Mouse (Mus musculus): Measurements from ENCODE around the gene Spaca6. TPM values are rescaled to one million over a fixed set of nuclear protein-coding genes. Genes with fewer than 3 reads are reported as not detected.

Gene Spaca6
- polyA plus RNA-seq (2012; fragmentation: generic; extraction: Trizol) = 11.2 TPM
- long read RNA-seq, experiment 1, full-length matches to known transcripts = 1 of 1 reads
- long read RNA-seq, experiment 1, partial matches to known transcripts = 0 of 1 reads
- long read RNA-seq, experiment 1, other reads (novel, unspliced or antisense) = 0 of 1 reads
- long read RNA-seq, experiment 2, partial matches to known transcripts = 0 of 1 reads
- long read RNA-seq, experiment 2, other reads (novel, unspliced or antisense) = 0 of 1 reads

GRCm38 (mm10) chr17:17826751-17827657 is at the start of gene Spaca6:
Spaca6 (plus strand) TSS chr17:17827158.
- Histone ChIP-seq H3K4me3 (ENCODE audit: insufficient read depth, poor library complexity, severe bottlenecking) (peak within 1 kb of the TSS; percentile 87), H3K36me3 (ENCODE audit: control insufficient read depth, insufficient read depth) (peaks cover 28% of the 10 kb centered on the region), H3K79me3 (ENCODE audit: low read depth) (peaks cover 50% of the 10 kb centered on the region), H3K79me2 (ENCODE audit: control insufficient read depth, insufficient read depth) (peaks cover 74% of the 10 kb centered on the region), H3K27me3 (ENCODE audit: control insufficient read depth, insufficient read depth, insufficient read length) (no peaks in the 10 kb centered on the region), H3ac (ENCODE audit: control insufficient read depth, insufficient read length, low read depth) (peak within 1 kb of the TSS; percentile 94)
- TF ChIP-seq USF1 (IDR thresholded peaks at IDR 0.05; ENCODE audit: low read depth) (no peak), CEBPB (IDR thresholded peaks at IDR 0.05; ENCODE audit: low read depth) (no peak), MYOD1 (IDR thresholded peaks at IDR 0.05; ENCODE audit: control insufficient read depth, insufficient read length, low read depth) (no peak), MYOG (IDR thresholded peaks at IDR 0.05; ENCODE audit: control insufficient read depth, extremely low read depth, insufficient read length) (no peak), MAX (IDR thresholded peaks at IDR 0.05) (no peak), CTCF (IDR thresholded peaks at IDR 0.05; ENCODE audit: control insufficient read depth, insufficient read depth, insufficient read length) (no peak)

DNA sequence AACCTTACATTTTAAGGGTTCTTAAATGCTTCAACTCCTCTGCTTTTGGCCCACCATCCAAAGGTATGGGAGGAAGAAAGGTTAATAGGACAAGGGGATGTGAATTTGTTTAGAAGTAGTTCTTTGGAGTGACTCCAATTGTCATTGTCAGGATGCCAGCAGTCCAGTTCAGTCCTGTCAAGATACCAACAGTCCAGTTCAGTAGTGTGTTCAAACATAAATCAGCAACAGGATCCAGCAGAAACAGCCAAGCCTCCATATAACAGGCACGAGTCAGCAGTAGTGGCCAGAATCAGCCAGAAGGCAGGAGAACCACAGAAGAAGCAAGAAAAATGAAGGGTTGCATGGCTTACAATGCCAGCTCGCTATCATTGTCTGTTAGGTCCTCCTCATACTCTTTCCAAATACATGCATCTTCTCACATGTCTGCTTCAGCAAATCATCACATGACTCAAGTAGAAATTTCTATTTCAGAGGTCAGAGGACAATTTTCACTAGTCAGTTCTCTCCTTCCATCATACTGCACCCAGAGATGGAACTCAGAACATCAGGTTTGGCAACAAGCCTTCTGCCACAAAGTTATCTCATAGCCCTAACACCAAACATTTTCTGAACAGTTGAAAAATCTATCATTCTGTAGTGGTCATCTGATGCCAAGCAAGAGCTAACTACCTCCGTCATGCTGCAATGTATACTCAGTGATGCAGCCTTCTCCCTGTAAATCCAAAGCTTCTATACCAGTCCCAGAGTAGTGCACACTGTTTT is 35.9 kb upstream of the Spaca6 start:
- no peaks in the 10 kb centered on the region for H3K79me3 ChIP-seq (ENCODE audit: low read depth)
- H3ac ChIP-seq (ENCODE audit: control insufficient read depth, insufficient read length, low read depth) = peak overlapping the region; percentile 56
- no peak overlapping the region for H3K4me3 ChIP-seq (ENCODE audit: insufficient read depth, poor library complexity, severe bottlenecking)
- H3K27me3 ChIP-seq (ENCODE audit: control insufficient read depth, insufficient read depth, insufficient read length) = no peaks in the 10 kb centered on the region
- H3K36me3 ChIP-seq (ENCODE audit: control insufficient read depth, insufficient read depth) = no peaks in the 10 kb centered on the region
- no peaks in the 10 kb centered on the region for H3K79me2 ChIP-seq (ENCODE audit: control insufficient read depth, insufficient read depth)
- peak; percentile 89 for TF ChIP-seq USF1 (IDR thresholded peaks at IDR 0.05; ENCODE audit: low read depth)
- no peak for TF ChIP-seq MYOD1 (IDR thresholded peaks at IDR 0.05; ENCODE audit: control insufficient read depth, insufficient read length, low read depth)
- no peak for TF ChIP-seq FOSL1 (IDR thresholded peaks at IDR 0.05; ENCODE audit: insufficient read depth, low read length, poor library complexity, severe bottlenecking)
- TF ChIP-seq CTCF (IDR thresholded peaks at IDR 0.05; ENCODE audit: control insufficient read depth, insufficient read depth, insufficient read length) = no peak
- TF ChIP-seq MAX (IDR thresholded peaks at IDR 0.05) = no peak
- no peak for TF ChIP-seq MYOG (IDR thresholded peaks at IDR 0.05; ENCODE audit: control insufficient read depth, extremely low read depth, insufficient read length)

GRCm38 (mm10) chr17:17792578-17792977 is 34.4 kb upstream of the Spaca6 start:
- H3K36me3 ChIP-seq (ENCODE audit: control insufficient read depth, insufficient read depth) = no peaks in the 10 kb centered on the region
- no peaks in the 10 kb centered on the region for H3K79me2 ChIP-seq (ENCODE audit: control insufficient read depth, insufficient read depth)
- no peaks in the 10 kb centered on the region for H3K79me3 ChIP-seq (ENCODE audit: low read depth)
- no peak overlapping the region for H3K4me3 ChIP-seq (ENCODE audit: insufficient read depth, poor library complexity, severe bottlenecking)
- no peaks in the 10 kb centered on the region for H3K27me3 ChIP-seq (ENCODE audit: control insufficient read depth, insufficient read depth, insufficient read length)
- peak; percentile 70 for TF ChIP-seq MAX (IDR thresholded peaks at IDR 0.05)
- TF ChIP-seq CEBPB (IDR thresholded peaks at IDR 0.05; ENCODE audit: low read depth) = no peak
- no peak for TF ChIP-seq USF1 (IDR thresholded peaks at IDR 0.05; ENCODE audit: low read depth)
- TF ChIP-seq FOSL1 (IDR thresholded peaks at IDR 0.05; ENCODE audit: insufficient read depth, low read length, poor library complexity, severe bottlenecking) = peak; percentile 78
- H3ac ChIP-seq (ENCODE audit: control insufficient read depth, insufficient read length, low read depth) = no peak overlapping the region

DNA sequence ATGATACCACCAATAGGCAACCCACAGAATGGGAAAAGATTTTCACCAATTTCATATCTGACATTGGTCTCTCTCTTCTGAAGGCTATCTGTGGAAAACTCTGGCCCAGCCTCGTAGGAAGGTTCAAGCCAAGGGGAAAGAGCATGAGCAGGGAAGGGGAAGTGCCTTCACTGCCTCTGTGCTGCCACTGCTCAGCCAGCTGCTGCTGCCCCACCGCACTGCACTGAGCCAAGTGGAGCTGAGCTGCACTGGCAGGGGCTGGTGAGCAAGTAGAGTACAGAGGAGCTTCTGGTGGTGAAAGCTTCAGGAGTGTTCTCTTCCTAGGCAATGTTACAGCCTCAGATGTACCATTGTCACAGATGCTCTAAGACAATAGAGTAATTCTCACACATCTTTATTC is 31.4 kb upstream of the Spaca6 start:
- Histone ChIP-seq H3K27me3 (ENCODE audit: control insufficient read depth, insufficient read depth, insufficient read length) (no peaks in the 10 kb centered on the region), H3K79me2 (ENCODE audit: control insufficient read depth, insufficient read depth) (no peaks in the 10 kb centered on the region), H3K4me3 (ENCODE audit: insufficient read depth, poor library complexity, severe bottlenecking) (no peak overlapping the region), H3ac (ENCODE audit: control insufficient read depth, insufficient read length, low read depth) (no peak overlapping the region), H3K36me3 (ENCODE audit: control insufficient read depth, insufficient read depth) (no peaks in the 10 kb centered on the region), H3K79me3 (ENCODE audit: low read depth) (no peaks in the 10 kb centered on the region)
- no peak for TF ChIP-seq MYOD1 (IDR thresholded peaks at IDR 0.05; ENCODE audit: control insufficient read depth, insufficient read length, low read depth)
- no peak for TF ChIP-seq CEBPB (IDR thresholded peaks at IDR 0.05; ENCODE audit: low read depth)
- no peak for TF ChIP-seq MAX (IDR thresholded peaks at IDR 0.05)
- no peak for TF ChIP-seq FOSL1 (IDR thresholded peaks at IDR 0.05; ENCODE audit: insufficient read depth, low read length, poor library complexity, severe bottlenecking)
- TF ChIP-seq CTCF (IDR thresholded peaks at IDR 0.05; ENCODE audit: control insufficient read depth, insufficient read depth, insufficient read length) = no peak
- no peak for TF ChIP-seq USF1 (IDR thresholded peaks at IDR 0.05; ENCODE audit: low read depth)
- TF ChIP-seq MYOG (IDR thresholded peaks at IDR 0.05; ENCODE audit: control insufficient read depth, extremely low read depth, insufficient read length) = no peak

DNA sequence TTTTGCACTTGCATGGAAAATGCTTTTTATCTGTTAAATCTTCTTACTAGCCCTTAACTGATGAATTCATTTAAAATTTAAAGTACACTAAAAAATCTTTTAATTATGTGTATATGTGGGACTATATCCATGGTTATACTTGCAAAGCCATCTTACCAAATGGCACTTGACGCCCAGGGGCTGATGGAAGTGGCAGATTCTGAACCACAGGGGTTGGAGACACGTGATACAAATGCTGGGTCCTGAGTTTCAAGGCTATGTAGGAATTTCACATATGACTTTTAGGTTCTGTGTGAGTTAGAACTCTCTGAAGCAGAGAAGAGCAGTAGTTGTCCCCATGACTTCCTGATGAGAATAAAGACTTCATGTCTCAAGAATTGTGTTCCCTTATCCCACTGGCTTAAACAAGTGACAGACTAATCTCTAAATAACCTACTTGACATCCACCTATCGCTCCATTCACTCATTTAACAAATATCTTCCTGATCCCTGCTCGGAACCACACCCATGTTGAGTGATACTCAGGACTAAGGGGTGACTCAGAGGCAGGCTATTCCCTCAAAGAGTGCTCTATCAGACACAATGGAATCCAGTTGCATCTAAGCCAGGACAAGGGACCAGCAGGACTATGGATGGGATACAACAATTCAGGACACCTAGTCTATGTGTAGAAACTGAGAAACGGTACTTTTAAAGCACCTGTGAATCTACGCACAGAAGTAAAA is 3.2 kb upstream of the Spaca6 start:
- TF ChIP-seq USF1 (IDR thresholded peaks at IDR 0.05; ENCODE audit: low read depth) = peak; percentile 60
- TF ChIP-seq CTCF (IDR thresholded peaks at IDR 0.05; ENCODE audit: control insufficient read depth, insufficient read depth, insufficient read length) = no peak
- H3K36me3 ChIP-seq (ENCODE audit: control insufficient read depth, insufficient read depth) = no peaks in the 10 kb centered on the region
- H3K79me3 ChIP-seq (ENCODE audit: low read depth) = peaks cover 18% of the 10 kb centered on the region
- peaks cover 42% of the 10 kb centered on the region for H3K79me2 ChIP-seq (ENCODE audit: control insufficient read depth, insufficient read depth)
- H3K27me3 ChIP-seq (ENCODE audit: control insufficient read depth, insufficient read depth, insufficient read length) = no peaks in the 10 kb centered on the region
- H3ac ChIP-seq (ENCODE audit: control insufficient read depth, insufficient read length, low read depth) = no peak overlapping the region
- no peak overlapping the region for H3K4me3 ChIP-seq (ENCODE audit: insufficient read depth, poor library complexity, severe bottlenecking)

Data from C2C12 (cell line).